Mouse (Mus musculus) cerebellum, adult 8-10 months (tissue): ENCODE measurements around the gene Sapcd2.
"Not testable (repeated sequence)": the region's sequence is repeated elsewhere in the genome, so short reads cannot be mapped to it uniquely, and the experiment has no call there.

Experiments
- DNase-seq: peaks from one replicate; pipeline ENCODE4 v3.0.0; 2022

Sapcd2 gene

GRCm38 (mm10) chr2:25373431-25373830 is 1.3 kb downstream of the Sapcd2 start:
- DNase-seq = no peak

GRCm38 (mm10) chr2:25376589-25376988 is 4.5 kb downstream of the Sapcd2 start:
- DNase-seq = no peak

DNA sequence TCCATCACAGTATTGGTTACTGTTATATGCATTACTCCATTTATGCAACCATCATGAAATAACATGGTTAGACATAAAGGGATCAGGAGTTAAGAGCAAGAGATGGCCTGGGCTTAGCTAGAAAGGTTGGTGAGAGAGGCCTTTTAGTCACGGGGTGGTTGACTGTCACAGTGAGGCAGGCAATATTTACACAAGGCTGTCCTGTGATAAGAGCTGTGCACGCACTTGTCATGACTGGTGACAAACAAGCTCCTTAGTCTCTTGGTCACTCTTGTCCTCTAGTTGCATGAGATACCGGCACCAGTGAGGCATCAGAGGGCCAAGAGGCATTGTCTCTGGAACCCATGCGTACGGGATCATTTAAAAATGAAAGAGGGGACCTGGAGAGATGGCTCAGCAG is 12.4 kb downstream of the Sapcd2 start:
- DNase-seq = no peak

- no peak for DNase-seq
These were observed 19.1 kb downstream of the Sapcd2 start for GRCm38 (mm10) chr2:25391266-25391665.

DNA sequence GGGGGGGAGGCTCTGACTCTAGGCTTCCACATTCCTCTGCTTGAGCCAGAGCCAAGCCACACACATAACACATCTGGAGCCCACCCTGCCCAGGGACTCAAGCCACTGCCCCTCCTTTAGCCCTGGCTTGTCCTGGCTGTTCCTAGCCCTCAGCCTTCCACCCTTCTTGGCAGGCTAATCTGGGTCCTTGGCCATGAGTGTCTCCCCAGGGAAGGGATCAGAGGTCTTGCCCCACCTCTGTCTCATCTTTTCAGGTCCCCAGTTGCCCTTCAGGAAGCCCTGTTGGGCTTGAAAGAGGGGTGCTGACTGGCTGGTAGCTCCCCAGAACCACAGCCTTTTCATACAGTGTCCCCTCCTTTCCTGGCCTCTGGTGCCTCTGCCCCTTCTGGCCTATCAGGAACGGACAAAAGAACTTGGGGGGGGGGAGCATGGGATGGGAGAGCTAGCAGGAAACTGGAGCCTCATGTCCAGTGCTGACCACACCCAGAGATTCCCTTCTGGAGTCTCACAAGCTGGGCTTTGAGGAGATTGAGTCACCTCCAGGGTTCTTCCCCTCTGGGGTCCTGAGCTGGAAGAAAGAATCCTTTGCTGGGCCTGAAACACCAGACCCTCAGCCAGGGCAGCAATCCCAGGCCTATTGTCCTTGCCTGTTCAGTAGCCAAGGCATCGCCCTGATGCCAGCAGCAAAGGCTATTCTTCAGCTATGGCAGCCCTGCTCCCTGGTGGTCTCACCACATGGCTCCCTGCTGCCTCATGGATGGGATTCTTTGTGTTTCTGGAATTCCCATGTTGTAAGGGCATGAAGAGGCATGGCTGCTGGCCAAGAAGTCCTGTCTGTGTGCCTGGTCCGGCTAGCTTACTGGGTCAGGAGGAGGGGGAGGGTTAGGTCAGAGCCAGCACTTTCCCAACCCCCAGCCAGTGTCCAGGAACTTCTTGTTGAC is 22.4 kb downstream of the Sapcd2 start:
- no peak for DNase-seq

GRCm38 (mm10) chr2:25395721-25396596 is 23.8 kb downstream of the Sapcd2 start, which contains the start of gene Entpd2:
Gene Entpd2, plus strand, starts transcription at chr2:25395874.
- no peak for DNase-seq

DNA sequence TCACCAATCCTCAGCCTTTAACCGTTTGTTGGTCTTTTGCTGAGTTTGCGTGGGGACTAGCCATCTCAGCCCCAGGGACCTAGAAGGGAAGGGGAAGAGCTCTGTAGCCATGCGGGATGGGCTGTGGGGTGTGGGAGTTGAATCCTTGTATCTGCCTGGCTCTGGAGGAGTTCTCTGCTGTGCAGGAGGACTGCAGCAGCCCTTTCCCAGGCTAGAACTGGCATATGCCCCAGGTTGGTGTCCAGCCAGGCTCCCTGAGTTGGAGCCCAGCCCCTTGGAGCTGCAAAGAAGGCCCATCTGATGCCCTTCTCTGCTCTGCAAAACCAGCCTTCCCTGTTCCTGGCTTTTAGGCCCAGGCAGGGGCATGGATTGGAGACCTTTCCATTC is 24.5 kb downstream of the Sapcd2 start:
- peak; percentile 76 for DNase-seq

GRCm38 (mm10) chr2:25397010-25397409 is 24.9 kb downstream of the Sapcd2 start:
- no peak for DNase-seq

GRCm38 (mm10) chr2:25398065-25398464 is 25.9 kb downstream of the Sapcd2 start:
- no peak for DNase-seq

- no peak for DNase-seq
These were observed 26.9 kb downstream of the Sapcd2 start, which contains the start of gene Npdc1 for GRCm38 (mm10) chr2:25399051-25399450. Gene Npdc1, plus strand, starts transcription at chr2:25399351.

GRCm38 (mm10) chr2:25400291-25400690 is 28.2 kb downstream of the Sapcd2 start:
- no peak for DNase-seq

- peak; percentile 71 for DNase-seq
These were observed 28.6 kb downstream of the Sapcd2 start for GRCm38 (mm10) chr2:25400764-25401163.

GRCm38 (mm10) chr2:25402377-25402971 is 30.4 kb downstream of the Sapcd2 start:
- peak; percentile 75 for DNase-seq

DNA sequence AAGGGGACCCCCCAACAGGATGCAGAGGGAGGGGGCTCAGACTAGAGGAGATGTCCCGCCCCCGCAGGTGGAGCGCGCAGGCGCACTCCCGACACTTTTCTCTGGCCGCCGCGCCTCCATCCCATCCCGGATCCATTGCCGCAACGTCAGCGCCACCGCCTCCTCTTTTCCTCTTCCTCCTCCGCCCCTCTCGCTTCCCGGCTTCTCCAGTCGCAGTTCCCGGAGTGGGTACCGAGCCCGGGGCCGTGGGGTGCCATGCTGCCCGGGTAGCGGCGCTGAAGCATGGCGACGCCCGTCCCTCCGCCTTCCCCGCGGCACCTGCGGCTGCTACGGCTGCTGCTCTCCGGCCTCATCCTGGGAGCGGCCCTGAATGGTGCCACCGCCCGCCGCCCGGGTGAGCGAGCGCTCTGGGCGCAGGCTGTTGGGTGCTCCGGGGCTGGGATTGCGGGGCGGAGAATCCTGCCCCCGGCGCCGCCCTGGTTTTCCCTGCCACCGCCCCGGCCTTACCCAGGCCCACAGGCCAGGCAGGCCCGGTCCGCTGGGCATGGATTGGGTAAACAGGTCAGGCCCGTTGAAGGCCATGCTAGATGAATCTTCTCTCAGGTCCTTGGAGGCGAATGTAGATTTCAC is 31.0 kb downstream of the Sapcd2 start:
- DNase-seq = peak; percentile 91

DNA sequence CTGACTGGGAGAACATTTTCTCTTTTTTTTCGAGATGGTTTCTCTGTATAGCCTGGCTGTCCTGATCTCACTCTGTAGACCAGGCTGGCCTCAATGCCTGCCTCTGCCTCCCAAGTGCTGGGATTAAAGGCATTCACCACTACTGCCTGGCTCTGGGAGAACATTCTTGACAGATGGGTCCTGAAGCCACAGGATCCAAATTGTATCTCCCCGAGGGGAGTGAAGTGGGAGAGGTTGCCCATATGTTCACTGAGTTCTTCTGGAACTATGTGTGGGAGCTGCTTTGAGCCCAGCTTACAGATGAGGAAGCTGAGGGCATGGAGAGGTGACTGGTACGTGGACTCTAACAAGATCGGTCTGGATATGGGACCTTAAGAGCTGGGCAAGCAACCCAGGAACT is 31.9 kb downstream of the Sapcd2 start:
- DNase-seq = peak; percentile 16

DNA sequence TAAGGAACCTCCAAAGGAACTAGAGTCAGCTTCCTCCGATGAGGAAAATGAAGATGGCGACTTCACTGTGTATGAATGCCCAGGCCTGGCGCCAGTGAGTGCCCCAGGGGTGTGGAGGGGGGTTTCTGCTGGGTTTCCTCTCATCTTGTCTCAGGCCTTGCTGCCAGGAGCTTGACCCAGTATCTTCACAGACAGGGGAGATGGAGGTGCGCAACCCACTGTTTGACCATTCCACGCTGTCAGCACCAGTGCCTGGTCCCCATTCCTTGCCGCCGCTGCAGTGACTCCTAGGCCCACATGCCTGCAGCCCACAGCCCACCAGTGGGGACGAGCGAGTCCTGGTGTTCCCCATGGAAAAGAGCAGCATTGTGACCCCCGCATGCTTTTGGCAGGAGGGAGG is 36.8 kb downstream of the Sapcd2 start:
- no peak for DNase-seq

DNA sequence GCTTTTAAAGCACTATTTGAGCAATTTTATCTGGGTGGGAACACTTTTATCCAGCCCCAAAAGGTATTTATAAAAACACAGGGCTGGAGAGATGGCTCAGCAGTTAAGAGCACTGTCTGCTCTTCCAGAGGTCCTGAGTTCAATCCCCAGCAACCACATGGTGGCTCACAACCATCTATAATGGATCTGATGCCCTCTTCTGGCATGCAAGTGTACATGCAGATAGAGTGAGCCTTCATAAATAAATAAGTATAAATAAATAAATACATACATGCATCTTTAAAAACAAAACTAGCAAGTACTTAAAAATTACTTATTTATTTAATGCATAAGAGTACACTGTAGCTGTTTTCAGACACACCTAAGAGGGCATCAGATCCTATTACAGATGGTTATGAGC is 41.3 kb downstream of the Sapcd2 start:
- DNase-seq = not testable (repeated sequence)

DNA sequence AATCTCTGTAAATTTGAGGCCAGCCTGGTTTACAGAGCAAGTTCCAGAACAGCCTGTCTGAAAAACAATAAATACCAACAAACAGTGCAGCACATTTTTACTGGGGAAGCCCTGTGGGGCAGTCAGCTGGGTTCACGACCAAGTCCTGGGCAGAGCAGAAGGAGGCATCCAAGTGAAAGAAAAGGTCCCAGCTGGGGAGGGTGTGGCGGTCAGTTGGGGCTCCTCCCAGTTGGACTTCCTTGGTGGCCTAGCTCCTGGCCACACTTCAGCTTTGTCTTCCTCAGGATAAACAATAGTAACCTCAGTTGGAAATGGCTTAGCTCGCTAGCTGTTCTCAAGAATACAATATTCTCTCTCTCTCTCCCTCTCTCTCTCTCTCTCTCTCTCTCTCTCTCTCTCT is 45.3 kb downstream of the Sapcd2 start:
- peak; percentile 8 for DNase-seq

DNA sequence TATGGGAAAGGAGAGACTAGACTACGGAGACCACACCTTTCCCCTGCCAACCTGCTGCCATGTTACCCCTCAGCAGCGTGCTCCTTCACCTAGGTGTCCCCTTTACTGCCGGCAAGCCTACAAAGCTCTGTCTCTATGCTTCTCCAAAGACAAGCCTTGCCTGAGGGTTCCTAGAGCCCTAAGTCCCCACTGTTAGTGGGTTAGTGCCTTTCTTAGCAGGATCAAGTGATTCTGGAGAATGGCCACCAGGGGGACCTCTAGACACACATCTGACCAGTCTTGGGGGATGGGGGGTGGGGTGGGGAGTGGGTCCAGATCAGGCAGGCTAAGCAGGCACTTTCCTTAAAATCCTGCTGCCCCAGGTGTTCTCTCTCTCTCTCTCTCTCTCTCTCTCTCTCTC is 49.8 kb downstream of the Sapcd2 start:
- peak; percentile 61 for DNase-seq

DNA sequence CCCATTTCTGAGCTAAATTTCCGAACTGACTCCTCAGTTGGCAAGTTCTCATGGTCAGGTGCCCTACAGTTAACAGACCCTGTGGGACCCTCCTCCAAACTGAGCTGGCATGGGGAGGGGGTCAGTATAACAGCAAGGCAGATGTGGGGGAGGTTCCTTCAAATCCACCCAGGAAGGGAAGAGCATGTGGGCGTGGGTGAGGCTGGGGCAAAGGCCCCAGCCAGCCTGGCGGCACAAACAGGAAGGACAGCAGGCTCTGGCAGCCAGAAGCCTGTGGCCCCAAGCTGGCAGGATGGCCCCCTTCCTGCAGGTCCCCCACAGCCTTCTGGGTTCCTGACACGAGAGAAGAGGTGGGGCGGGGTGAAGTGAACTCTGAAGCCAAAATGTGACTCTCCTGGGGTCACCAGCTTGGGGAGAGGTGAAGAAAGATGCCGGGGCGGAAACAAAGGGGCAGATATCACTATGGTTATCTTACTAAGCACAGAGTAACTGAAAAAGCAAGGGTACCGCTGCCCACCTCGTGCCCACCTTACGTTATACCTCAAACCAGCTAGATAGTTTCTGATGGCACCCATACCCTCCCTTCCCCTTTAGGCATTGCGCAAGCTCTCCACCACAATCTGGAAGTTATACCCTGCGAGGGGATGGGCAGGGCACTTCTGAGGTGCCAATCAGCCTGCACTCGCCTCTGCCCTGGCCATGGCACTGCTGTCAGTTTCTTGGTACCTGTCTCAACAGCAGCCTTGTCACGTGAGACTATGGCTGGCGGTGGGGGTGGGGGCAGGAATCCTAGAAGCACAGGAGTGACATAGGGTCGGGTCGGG is 50.7 kb downstream of the Sapcd2 start, which contains the start of gene Fut7:
Gene Fut7 (plus strand): TSS at position 681 of the 824 bp plus-strand sequence.
- no peak for DNase-seq

DNA sequence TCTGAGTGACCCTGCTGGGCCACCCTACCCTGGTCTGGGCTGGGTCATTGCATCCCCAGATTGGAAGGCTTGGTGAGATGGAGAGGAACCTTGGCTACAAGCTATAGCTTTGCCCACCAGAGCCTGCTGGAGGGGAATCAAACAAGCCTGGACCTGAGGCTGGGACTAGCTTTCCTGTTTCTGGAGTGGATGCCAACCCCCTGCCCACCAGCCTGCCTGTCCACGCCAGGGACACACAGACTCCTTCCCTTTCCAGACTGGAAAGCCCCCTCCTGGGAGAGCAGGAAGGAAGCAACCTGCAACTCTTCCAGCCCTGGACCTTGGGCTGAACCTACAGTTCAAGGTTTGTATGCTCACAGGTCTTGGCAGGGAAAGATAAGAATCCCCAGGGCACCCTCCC is 51.5 kb downstream of the Sapcd2 start:
- no peak for DNase-seq

DNA sequence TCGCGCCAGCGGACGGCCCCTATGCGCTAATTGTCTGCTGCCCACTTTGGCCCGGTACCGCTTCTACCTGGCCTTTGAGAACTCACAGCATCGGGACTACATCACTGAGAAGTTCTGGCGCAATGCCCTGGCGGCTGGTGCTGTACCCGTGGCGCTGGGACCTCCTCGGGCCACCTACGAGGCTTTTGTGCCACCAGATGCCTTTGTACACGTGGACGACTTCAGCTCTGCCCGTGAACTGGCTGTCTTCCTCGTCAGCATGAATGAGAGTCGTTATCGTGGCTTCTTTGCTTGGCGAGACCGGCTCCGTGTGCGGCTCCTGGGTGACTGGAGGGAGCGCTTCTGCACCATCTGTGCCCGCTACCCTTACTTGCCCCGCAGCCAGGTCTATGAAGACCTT is 53.4 kb downstream of the Sapcd2 start:
- DNase-seq = peak; percentile 54
